Mouse (Mus musculus) ES-E14 (cell line): ENCODE measurements around the gene Tmed9. TPM values are rescaled to one million over a fixed set of nuclear protein-coding genes. Genes with fewer than 3 reads are reported as not detected.

Experiments used
- DNase-seq: peaks from one replicate; pipeline ENCODE4 v3.0.0-alpha.2; 2013; ENCODE audit warnings: low read depth, low spot score
- H3K27ac ChIP-seq: 2 replicates; pipeline ENCODE4 v1.5.1; 2012; ENCODE audit warnings: low read depth, mild to moderate bottlenecking, low read length, moderate library complexity, mixed read lengths; ENCODE audit not compliant: poor library complexity, insufficient read depth, severe bottlenecking
- H3K36me3 ChIP-seq: 2 replicates; pipeline ENCODE4 v1.6.1; 2012; ENCODE audit warnings: mild to moderate bottlenecking, low read length, moderate library complexity, mixed read lengths; ENCODE audit not compliant: control insufficient read depth, poor library complexity, insufficient read depth, severe bottlenecking
- H3K4me1 ChIP-seq, 2 experiments: fragments of 150-350 bp in 1 of 2; sonication (generic) in 1 of 2; 2 replicates each; pipeline ENCODE4 v1.6.1; 2012; ENCODE audit warnings: low read length in 2 of 2, mild to moderate bottlenecking in 1 of 2, mixed read lengths in 1 of 2; ENCODE audit not compliant: control insufficient read depth in 2 of 2, insufficient read depth in 2 of 2, poor library complexity in 1 of 2
- H3K4me3 ChIP-seq, 2 experiments: fragments of 150-350 bp in 1 of 2; sonication (generic) in 1 of 2; 2 replicates each; pipeline ENCODE4 v1.5.1; 2012; ENCODE audit warnings: low read length in 2 of 2, low read depth in 1 of 2, mild to moderate bottlenecking in 1 of 2, mixed read lengths in 1 of 2; ENCODE audit not compliant: insufficient read depth in 1 of 2, poor library complexity in 1 of 2, severe bottlenecking in 1 of 2
- H3K9ac ChIP-seq: 2 replicates; pipeline ENCODE4 v1.6.1; 2012; ENCODE audit warnings: low read depth, mild to moderate bottlenecking, low read length, mixed read lengths; ENCODE audit not compliant: poor library complexity, insufficient read depth, severe bottlenecking
- H3K9me3 ChIP-seq: fragments of 150-350 bp; sonication (generic); 2 replicates; pipeline ENCODE4 v1.6.1; 2012; ENCODE audit warnings: low read depth, mild to moderate bottlenecking, low read length; ENCODE audit not compliant: control insufficient read depth, insufficient read depth
- CHD2 ChIP-seq: IDR thresholded peaks from 2 replicates; pipeline ENCODE4 v1.6.1; 2014; ENCODE audit warnings: mild to moderate bottlenecking, low read depth, low read length, inconsistent platforms
- HCFC1 ChIP-seq: IDR thresholded peaks from 2 replicates; pipeline ENCODE4 v1.6.1; 2012; ENCODE audit warnings: low read length, inconsistent platforms, borderline replicate concordance; ENCODE audit not compliant: insufficient read depth
- MAFK ChIP-seq: IDR thresholded peaks from 2 replicates; pipeline ENCODE4 v1.6.1; 2014; ENCODE audit warnings: mild to moderate bottlenecking, low read depth, low read length, inconsistent platforms; ENCODE audit not compliant: insufficient read depth
- ZC3H11A ChIP-seq: IDR thresholded peaks from 2 replicates; pipeline ENCODE4 v1.6.1; 2012; ENCODE audit warnings: low read depth, mild to moderate bottlenecking, inconsistent platforms, low read length, borderline replicate concordance
- ZNF384 ChIP-seq: IDR thresholded peaks from 2 replicates; pipeline ENCODE4 v1.6.1; 2012; ENCODE audit warnings: low read depth, low read length, inconsistent platforms
- in situ Hi-C, 2 experiments: fragments of 600-800 bp; cut with MboI; formaldehyde crosslinking; loops; one replicate each; pipeline ENCODE4 v1.15.1; 2025; ENCODE audit warnings: low sequenced_read_pairs in 2 of 2, inconsistent platforms in 1 of 2; ENCODE audit not compliant: unreplicated experiment in 2 of 2
- total RNA-seq: library from RNA; depleted of rRNA; stranded (reverse); fragments of 300-350 nt; gene quantifications from 2 replicates; pipeline ENCODE4 v1.2.3, GENCODE M21; 2012

Gene Tmed9
- total RNA-seq, 1 experiment, result 363 TPM

DNA sequence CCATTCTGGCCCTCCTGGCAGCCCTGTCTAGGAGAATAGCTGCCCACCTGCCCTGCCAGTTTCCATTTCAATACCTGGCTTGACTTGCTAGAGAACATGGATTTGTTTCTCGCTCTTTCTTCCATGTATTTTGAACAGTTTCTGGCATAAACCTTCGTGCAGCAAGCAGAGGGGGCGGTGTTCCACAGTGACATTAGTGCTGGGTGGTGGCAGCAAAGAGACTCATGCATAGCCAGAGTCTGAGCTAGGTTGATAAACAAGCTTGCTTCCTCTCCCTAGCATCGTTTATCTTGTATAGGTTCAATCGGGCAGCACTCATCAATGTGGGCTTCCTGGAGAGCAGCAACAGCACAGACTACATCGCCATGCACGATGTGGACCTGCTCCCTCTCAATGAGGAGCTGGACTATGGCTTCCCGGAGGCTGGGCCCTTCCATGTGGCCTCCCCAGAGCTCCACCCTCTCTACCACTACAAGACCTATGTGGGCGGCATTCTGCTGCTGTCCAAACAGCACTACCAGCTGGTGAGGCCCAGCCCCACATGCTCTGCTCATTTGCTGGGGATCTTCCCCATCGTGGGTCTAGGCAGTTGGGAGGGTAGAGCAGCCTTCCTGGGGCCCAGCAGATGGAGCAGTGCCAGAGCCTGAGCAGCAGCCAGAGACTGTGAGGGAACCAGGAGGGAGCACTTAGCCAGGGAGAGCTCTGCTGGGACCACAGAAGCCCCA, 33.5 kb downstream of the Tmed9 start:
- TF ChIP-seq ZNF384 (no peak), CHD2 (no peak), ZC3H11A (no peak), HCFC1 (no peak), MAFK (no peak)
- peaks cover 4% of the 10 kb centered on the region; the same call in 1 of the 2 replicates for H3K36me3 ChIP-seq

GRCm38 (mm10) chr13:55607624-55608006, 34.1 kb downstream of the Tmed9 start:
- Histone ChIP-seq H3K9me3 (no peaks in the 10 kb centered on the region), H3K4me1 (peaks cover 0 to 3% of the 10 kb centered on the region in 2 experiments; a peak in 1 of 4 replicates), H3K27ac (no peak overlapping the region), H3K4me3 (no peak overlapping the region), H3K36me3 (no peaks in the 10 kb centered on the region; the same call in 1 of the 2 replicates), H3K9ac (no peak overlapping the region)
- in situ Hi-C loops, result no loop called here
- DNase-seq, result no peak
- TF ChIP-seq HCFC1, result no peak
- TF ChIP-seq MAFK, result no peak
- no peak for TF ChIP-seq CHD2

More for the DNA sequence above, 33.5 kb downstream of the Tmed9 start:
- Histone ChIP-seq H3K9me3 (no peaks in the 10 kb centered on the region), H3K27ac (no peak overlapping the region), H3K9ac (no peak overlapping the region), H3K4me3 (no peak overlapping the region), H3K4me1 (peaks cover 0 to 3% of the 10 kb centered on the region in 2 experiments; a peak in 1 of 4 replicates)
- DNase-seq, result no peak
- in situ Hi-C loops, result no loop called here

GRCm38 (mm10) chr13:55611996-55612395, 38.5 kb downstream of the Tmed9 start:
- Histone ChIP-seq H3K4me3 (no peak overlapping the region), H3K9me3 (no peaks in the 10 kb centered on the region), H3K9ac (no peak overlapping the region), H3K4me1 (no peaks in the 10 kb centered on the region; a peak in 1 of 4 replicates), H3K27ac (no peak overlapping the region), H3K36me3 (no peaks in the 10 kb centered on the region; the same call in 1 of the 2 replicates)
- DNase-seq, result no peak
- TF ChIP-seq MAFK, result no peak
- no peak for TF ChIP-seq CHD2
- in situ Hi-C loops, result no loop called here

GRCm38 (mm10) chr13:55613471-55613870, 39.9 kb downstream of the Tmed9 start:
- Histone ChIP-seq H3K4me1 (no peaks in the 10 kb centered on the region), H3K9me3 (no peaks in the 10 kb centered on the region), H3K4me3 (no peak overlapping the region), H3K36me3 (no peaks in the 10 kb centered on the region; the same call in 1 of the 2 replicates), H3K27ac (no peak overlapping the region), H3K9ac (no peak overlapping the region)
- no peak for DNase-seq
- in situ Hi-C loops, result no loop called here
- no peak for TF ChIP-seq ZNF384
- no peak for TF ChIP-seq ZC3H11A
- no peak for TF ChIP-seq CHD2
- TF ChIP-seq MAFK, result no peak
- TF ChIP-seq HCFC1, result no peak
